Mouse (Mus musculus): ENCODE measurements around the gene Gm6525. TPM values are rescaled to one million over a fixed set of nuclear protein-coding genes. Genes with fewer than 3 reads are reported as not detected.

Gm6525 gene
- total and polyA plus RNA-seq, 3 experiments, result 0.84 TPM; not detected in 2

DNA sequence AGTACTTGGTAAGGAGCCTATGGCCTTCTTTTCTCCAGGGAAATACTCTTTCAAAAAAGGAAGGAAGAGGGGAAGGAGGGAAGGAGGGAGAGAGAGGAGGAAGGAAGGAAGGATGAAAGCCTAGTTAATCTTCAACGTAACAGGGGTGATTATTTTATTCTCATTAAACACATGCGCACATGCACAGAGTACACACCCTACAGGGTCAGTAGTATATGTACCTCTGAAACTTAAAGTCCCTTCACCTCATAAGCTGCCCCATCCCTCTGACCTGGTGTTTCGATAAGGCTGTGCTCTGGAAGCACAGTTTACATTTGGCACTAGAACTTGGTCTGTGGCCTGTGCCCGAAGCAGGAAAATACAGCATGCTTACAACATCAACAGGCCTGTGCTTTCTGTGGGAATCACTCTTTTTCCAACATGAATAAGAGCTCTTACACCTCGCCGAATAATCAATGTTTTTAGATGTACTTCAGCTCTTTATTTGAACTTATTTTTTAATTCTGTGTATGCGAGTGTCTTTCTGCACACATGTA, 37.5 kb downstream of the Gm6525 start:
- DNase-seq, result no peak

DNA sequence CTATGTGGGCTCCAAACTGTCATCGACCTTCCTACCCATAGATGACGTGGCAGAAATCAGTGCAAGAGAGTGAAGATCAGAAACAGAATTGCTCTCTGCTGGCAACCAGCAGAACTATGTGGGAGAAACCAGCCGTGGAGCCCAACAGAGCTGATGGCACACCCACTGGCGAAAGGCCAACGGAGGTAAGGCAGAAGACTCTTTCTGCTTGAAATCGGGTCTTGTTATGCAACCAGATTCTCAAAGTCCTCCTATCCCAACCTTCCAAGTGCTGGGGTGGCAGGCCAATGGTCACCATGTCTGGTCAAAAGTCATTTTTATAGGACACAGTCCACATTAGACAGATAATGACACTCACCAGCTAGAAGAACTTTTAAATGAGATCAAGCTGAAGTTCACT, 40.6 kb downstream of the Gm6525 start:
- no peak for DNase-seq

- no peak for DNase-seq
These were observed 41.3 kb downstream of the Gm6525 start for GRCm38 (mm10) chr3:84215253-84215652.

DNA sequence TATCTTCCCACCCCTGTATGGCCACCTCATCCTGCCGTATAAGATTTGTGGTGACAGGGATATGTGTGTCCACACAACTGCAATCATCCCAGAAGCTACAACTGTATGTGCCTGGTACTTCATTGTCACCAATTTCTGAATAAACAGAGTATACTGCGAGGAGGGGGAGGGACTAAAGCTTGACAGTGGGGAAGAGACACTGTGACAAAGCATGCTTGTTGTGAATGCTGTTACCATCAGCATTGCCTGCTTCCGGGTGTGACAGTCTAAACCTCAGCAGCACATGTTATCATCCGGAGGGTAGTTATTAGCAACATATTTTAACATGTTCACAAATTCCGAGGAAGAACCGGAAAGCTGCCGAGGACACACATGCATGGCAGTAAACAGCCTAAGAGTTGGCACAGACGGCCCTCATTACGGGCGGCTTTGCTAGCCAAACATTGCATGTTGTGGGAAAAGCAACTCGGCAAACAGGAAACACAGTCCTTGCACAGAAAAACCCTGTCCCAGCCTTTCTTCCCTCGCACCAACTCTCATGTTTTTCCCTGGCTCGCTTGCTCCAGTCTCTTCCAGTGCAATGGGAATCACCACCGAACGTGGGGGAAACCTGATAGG, 41.9 kb downstream of the Gm6525 start:
- no peak for DNase-seq

- no peak for DNase-seq
These were observed 43.4 kb downstream of the Gm6525 start for GRCm38 (mm10) chr3:84217118-84217960.

DNA sequence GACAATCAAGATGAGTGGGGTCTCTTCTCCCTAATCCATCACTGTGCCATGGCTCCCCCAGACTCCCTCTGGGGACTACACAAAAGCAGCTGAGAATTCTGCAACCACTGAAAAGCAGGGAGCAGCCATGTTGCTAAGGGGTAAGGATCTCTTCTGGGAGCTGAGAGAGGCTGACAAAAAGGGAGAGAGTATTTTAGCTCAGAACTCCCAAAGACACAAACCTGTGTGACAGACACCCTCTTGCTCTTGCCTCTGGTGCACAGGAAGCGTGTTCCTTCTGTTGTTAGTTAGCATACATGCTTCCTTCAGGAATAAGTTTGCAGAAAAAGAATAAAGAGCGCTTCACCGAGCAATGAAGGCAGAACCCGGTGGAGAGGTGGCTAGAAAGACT, 44.1 kb downstream of the Gm6525 start:
- DNase-seq, result no peak

DNA sequence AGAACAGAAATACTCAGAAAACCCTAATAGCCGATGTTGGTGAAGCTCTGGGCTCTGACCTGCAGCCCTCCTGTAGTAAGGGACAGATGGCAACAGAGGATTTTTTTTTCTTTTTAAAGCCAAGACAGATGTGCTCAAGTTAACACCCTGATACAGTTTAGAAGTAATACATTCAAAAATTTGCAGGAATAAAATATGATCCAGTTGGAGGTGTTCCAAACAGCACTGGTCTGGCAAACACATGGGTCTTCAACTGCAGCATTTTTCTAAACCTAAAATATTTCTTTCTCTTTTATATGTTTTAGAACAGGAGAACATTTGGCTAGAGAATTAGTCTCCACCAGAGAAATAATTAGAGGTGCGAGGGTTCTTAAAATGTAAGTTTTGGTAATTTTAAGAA, 44.6 kb downstream of the Gm6525 start:
- no peak for DNase-seq

GRCm38 (mm10) chr3:84219166-84219710, 45.3 kb downstream of the Gm6525 start:
- no peak for DNase-seq

- DNase-seq, result no peak
These were observed 45.9 kb downstream of the Gm6525 start for GRCm38 (mm10) chr3:84219720-84220273.

DNA sequence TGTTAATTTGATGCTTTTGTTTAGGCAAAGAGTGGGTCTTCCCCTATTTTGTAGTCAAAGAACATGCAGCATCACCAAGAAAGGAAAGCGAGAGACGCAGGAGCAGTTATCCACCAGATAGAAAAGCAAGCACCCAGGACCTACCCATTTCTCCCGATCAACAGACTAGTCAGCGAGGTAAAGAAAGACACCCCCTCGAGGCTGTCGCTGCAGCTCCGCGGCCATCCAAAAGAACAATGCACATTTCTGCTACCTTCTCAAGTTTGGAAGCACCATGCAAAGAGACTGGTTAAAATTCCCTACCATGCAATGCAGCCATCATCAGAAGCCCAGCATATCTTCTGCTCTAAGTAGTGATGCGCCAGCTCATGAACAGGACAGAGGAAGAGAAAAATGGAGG, 46.4 kb downstream of the Gm6525 start:
- no peak for DNase-seq

DNA sequence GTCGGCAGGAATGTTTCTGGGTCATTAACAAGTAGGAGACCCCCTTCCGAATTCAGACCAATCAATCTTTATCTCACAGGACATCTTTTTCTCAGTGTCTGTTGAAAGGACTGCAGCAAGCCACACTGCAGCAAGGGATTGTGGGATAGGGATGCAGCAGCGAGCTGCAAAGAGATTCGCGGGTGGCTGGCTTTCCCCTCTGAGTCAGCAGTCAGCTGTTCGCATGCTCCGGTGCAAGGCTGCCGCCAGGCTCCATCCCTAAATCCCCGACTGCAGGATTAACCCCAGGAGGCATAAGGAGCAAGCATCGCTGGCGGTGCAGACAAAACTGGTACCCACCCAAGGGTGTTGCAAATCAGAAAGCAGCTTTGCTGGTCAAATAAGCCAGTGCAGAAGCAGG, 46.8 kb downstream of the Gm6525 start:
- DNase-seq, result peak; percentile 78

Other genes starting within 250 kb of the Gm6525 start
- gene Tmem131l, start 133.9 kb upstream of the Gm6525 start, total RNA-seq (2021), result 10 to 100 TPM; 25.9 to 26.6 TPM
- 43.8 and 48.2 TPM in 2 replicates for gene Tmem131l, start 133.9 kb upstream of the Gm6525 start, polyA plus RNA-seq (2012; rRNA removed)
- gene Mnd1, start 18.3 kb upstream of the Gm6525 start, total RNA-seq (2021), result 10 to 100 TPM in 1 of 2 experiments, 1 to 10 TPM in 1; 9.1 to 11.5 TPM
- 0.20 TPM in 1 of 2 replicates, not detected in the other for gene Mnd1, start 18.3 kb upstream of the Gm6525 start, polyA plus RNA-seq (2012; rRNA removed)
- gene Trim2, start 132.8 kb downstream of the Gm6525 start, total RNA-seq (2021), result 100 to 1,000 TPM in 1 of 2 experiments, 10 to 100 TPM in 1; 34.1 to 125 TPM
- gene Trim2, start 132.8 kb downstream of the Gm6525 start, polyA plus RNA-seq (2012; rRNA removed), result 58.3 and 115 TPM in 2 replicates